8 mouse cellular contexts compared by ENCODE assay signal in genomic region chr14:116559990-116560389, GRCm38 (mm10).
DNase-seq lines count a peak whose midpoint lies in the region; ATAC-seq and TF ChIP-seq lines count a peak whose summit lies in the region.

No protein-coding gene starts in this region.

- 0 out of 2 replicates have a peak, but pooled peaks cover 5% of the 10 kb centered on the region for H3K4me1 ChIP-seq in forebrain, embryonic 15.5 days

- in situ Hi-C loops in Patski (cut with MboI; ENCODE audit: low pct_unique_long_range_greater_than_20kb) = loop anchor here (10.0 to 25.0 kb wide), 2 partner anchors 365 to 1377 kb away; partner anchors contain the start of gene Gpc6

- H3K9me3 ChIP-seq in forebrain, embryonic 15.5 days = no peaks in the 10 kb centered on the region

- TF ChIP-seq CTCF in Patski (IDR thresholded peaks at IDR 0.05) = peak; percentile 59

- H3K9ac ChIP-seq in forebrain, embryonic 15.5 days (replicated peaks) = no peak overlapping the region

- H3K27ac ChIP-seq in forebrain, embryonic 15.5 days (replicated peaks) = no peak overlapping the region

- WGBS in forebrain, embryonic 15.5 days = 26% methylated on average over 1 of the region's 1 CpGs

- H3K36me3 ChIP-seq in forebrain, embryonic 15.5 days = no peaks in the 10 kb centered on the region

- intact Hi-C loops in left cerebral cortex, postnatal 4 days (cut with DNase I) = no loop called here

- peak; percentile 10 for DNase-seq in left cerebral cortex, postnatal 4 days
- DNase-seq in left cerebral cortex, adult 18-20 months (ENCODE audit: low spot score in 2 of 2) = no peak
- no peak for DNase-seq in Patski (ENCODE audit: low read depth, low spot score)
- DNase-seq in kidney, postnatal 10 days = peak; percentile 34
- DNase-seq in thymus, postnatal 36 days = no peak
- DNase-seq in left cerebral cortex, adult 11 months (ENCODE audit: low spot score) = no peak

- H3K27me3 ChIP-seq in Patski = peaks cover 4% of the 10 kb centered on the region
- H3K27me3 ChIP-seq in forebrain, embryonic 15.5 days = no peaks in the 10 kb centered on the region

- CTCF ChIA-PET in Patski (lab: Charles Lee) = no interaction called here

- H3K4me3 ChIP-seq in forebrain, embryonic 15.5 days = no peak overlapping the region

- H3K4me2 ChIP-seq in forebrain, embryonic 15.5 days (replicated peaks) = no peak overlapping the region

- POLR2A ChIA-PET in Patski (lab: Charles Lee) = no interaction called here

- no peak for ATAC-seq in Patski
- peak; percentile 64 for ATAC-seq in forebrain, embryonic 15.5 days (replicated peaks)
- ATAC-seq in inflammation-experienced regulatory T-cells, adult 6 months = no peak

Comparison
In these comparisons a context has a peak if more than half of its experiments do, and no peak if none do; other contexts are left out.
1. DNase-seq: peak in left cerebral cortex, postnatal 4 days (single experiment) and kidney, postnatal 10 days (single experiment); none in left cerebral cortex, adult 18-20 months (0 of 2), Patski (single experiment), thymus, postnatal 36 days (0 of 2) and left cerebral cortex, adult 11 months (single experiment).